Comparison of ENCODE assay signal across 25 mouse cellular contexts in the genomic region with DNA sequence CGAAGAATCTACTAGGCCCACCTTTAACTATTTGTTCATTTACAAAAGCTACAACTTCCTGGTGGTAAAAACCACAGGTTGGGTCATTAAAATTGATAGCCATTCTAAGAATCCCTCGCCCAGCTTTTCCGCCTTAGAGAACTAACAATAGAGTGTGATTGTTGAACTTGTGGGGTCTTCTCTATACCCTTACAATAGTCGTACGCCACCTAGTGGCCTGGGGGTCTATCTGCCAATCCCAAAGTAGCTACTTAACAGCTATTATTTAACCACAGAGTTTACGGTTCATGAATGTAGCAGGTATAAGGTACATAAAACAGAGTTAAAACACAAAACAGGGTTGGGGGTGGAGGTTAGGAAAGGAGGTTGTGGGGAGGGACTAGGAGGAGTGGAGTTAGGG.
DNase-seq lines count a peak whose midpoint lies in the region; ATAC-seq and TF ChIP-seq lines count a peak whose summit lies in the region.
"Had no signal": no experiment of that assay in that cellular context is flagged by ENCODE, and none has a peak within 500 bp of the region (broad histone marks: within the 10 kb centered on the region; RNA-seq: fewer than 3 reads in every experiment).

No protein-coding gene starts in this region.

- no peak overlapping the region for H3K27ac ChIP-seq in MEL (ENCODE audit: control insufficient read depth, low read depth, low read length)
- no peak overlapping the region for H3K27ac ChIP-seq in heart, embryonic 12.5 days (ENCODE audit: poor library complexity, severe bottlenecking)
- H3K27ac ChIP-seq in kidney, embryonic 14.5 days (ENCODE audit: low read depth, low read length) = no peak overlapping the region
- H3K27ac ChIP-seq: embryonic facial prominence, embryonic 12.5 days; embryonic facial prominence, embryonic 15.5 days; heart, embryonic 13.5 days; hindbrain, embryonic 12.5 days; intestine, embryonic 15.5 days had no signal

- 87% methylated on average over 6 of the region's 6 CpGs for WGBS in heart, embryonic 12.5 days
- 92% methylated on average over 6 of the region's 6 CpGs for WGBS in kidney, embryonic 14.5 days

- no peak for TF ChIP-seq POLR2A in MEL (IDR thresholded peaks at IDR 0.05; ENCODE audit: control insufficient read depth in 1 of 2, insufficient read depth in 1 of 2, low read depth in 1 of 2, low read length in 2 of 2, poor library complexity in 1 of 2)

- no peaks in the 10 kb centered on the region for H3K9me3 ChIP-seq in MEL (replicated peaks; ENCODE audit: insufficient read depth, low read length)
- H3K9me3 ChIP-seq in heart, embryonic 12.5 days (replicated peaks) = no peaks in the 10 kb centered on the region
- H3K9me3 ChIP-seq in kidney, embryonic 14.5 days (ENCODE audit: control insufficient read depth, low read length) = no peaks in the 10 kb centered on the region
- H3K9me3 ChIP-seq: embryonic facial prominence, embryonic 12.5 days; embryonic facial prominence, embryonic 15.5 days; heart, embryonic 13.5 days; hindbrain, embryonic 12.5 days; intestine, embryonic 15.5 days had no signal

- H3K4me2 ChIP-seq in heart, embryonic 12.5 days = no peak overlapping the region
- H3K4me2 ChIP-seq in kidney, embryonic 14.5 days (replicated peaks; ENCODE audit: low read depth, low read length) = no peak overlapping the region
- H3K4me2 ChIP-seq: embryonic facial prominence, embryonic 12.5 days; embryonic facial prominence, embryonic 15.5 days; heart, embryonic 13.5 days; hindbrain, embryonic 12.5 days; intestine, embryonic 15.5 days had no signal

- H3K36me3 ChIP-seq in MEL (ENCODE audit: control insufficient read depth in 1 of 2, insufficient read depth in 2 of 2, low read length in 2 of 2) = no peaks in the 10 kb centered on the region
- H3K36me3 ChIP-seq in heart, embryonic 12.5 days = no peaks in the 10 kb centered on the region
- H3K36me3 ChIP-seq in kidney, embryonic 14.5 days (ENCODE audit: control insufficient read depth, insufficient read depth, low read length) = no peaks in the 10 kb centered on the region
- H3K36me3 ChIP-seq: embryonic facial prominence, embryonic 12.5 days; embryonic facial prominence, embryonic 15.5 days; heart, embryonic 13.5 days; hindbrain, embryonic 12.5 days; intestine, embryonic 15.5 days had no signal

- TF ChIP-seq RAD21 in MEL (IDR thresholded peaks at IDR 0.05; ENCODE audit: low read depth, low read length) = no peak

- no peaks in the 10 kb centered on the region for H3K27me3 ChIP-seq in MEL (ENCODE audit: control insufficient read depth in 1 of 2, insufficient read depth in 2 of 2, low read length in 2 of 2)
- no peaks in the 10 kb centered on the region for H3K27me3 ChIP-seq in heart, embryonic 12.5 days (replicated peaks)
- no peaks in the 10 kb centered on the region for H3K27me3 ChIP-seq in kidney, embryonic 14.5 days (ENCODE audit: control insufficient read depth, insufficient read depth, low read length)
- H3K27me3 ChIP-seq: CH12.LX; embryonic facial prominence, embryonic 12.5 days; embryonic facial prominence, embryonic 15.5 days; heart, embryonic 13.5 days; hindbrain, embryonic 12.5 days; intestine, embryonic 15.5 days had no signal

- H3K79me2 ChIP-seq in MEL (ENCODE audit: control insufficient read depth, insufficient read depth, low read length, poor library complexity) = no peaks in the 10 kb centered on the region

- DNase-seq in A20 (ENCODE audit: low read depth, low spot score) (peak; percentile 1), MEL (ENCODE audit: low read depth, low spot score) (peak; percentile 14), ZHBTc4 (ENCODE audit: low read depth, low spot score) (peak; percentile 28), liver (no peak)
- DNase-seq in testis, postnatal 14 days (ENCODE audit: low spot score) = peak; percentile 54
- DNase-seq: adrenal gland, postnatal 10 days; B cell, adult 2 months; cerebellum, adult 11 months; cerebellum, adult 2 months; cerebellum, adult 9-11 months; cerebellum, postnatal 25 days; forebrain, postnatal 0 days; gastrocnemius, postnatal 25 days; heart, adult 18-20 months; heart, postnatal 14 days had no signal

- no peak overlapping the region for H3K9ac ChIP-seq in MEL (ENCODE audit: control insufficient read depth, low read depth, low read length, poor library complexity, severe bottlenecking)
- H3K9ac ChIP-seq in heart, embryonic 12.5 days = no peak overlapping the region
- no peak overlapping the region for H3K9ac ChIP-seq in kidney, embryonic 14.5 days (ENCODE audit: low read depth, low read length)
- H3K9ac ChIP-seq: embryonic facial prominence, embryonic 12.5 days; embryonic facial prominence, embryonic 15.5 days; forebrain, postnatal 0 days; heart, embryonic 13.5 days; hindbrain, embryonic 12.5 days; intestine, embryonic 15.5 days had no signal

- ATAC-seq in heart, embryonic 12.5 days (ENCODE audit: insufficient number of reproducible peaks, low FRiP score) = no peak
- no peak for ATAC-seq in kidney, embryonic 14.5 days (ENCODE audit: low FRiP score, low TSS enrichment)
- ATAC-seq: forebrain, embryonic 14.5 days; forebrain, postnatal 0 days; hindbrain, embryonic 16.5 days; intestine, embryonic 15.5 days had no signal

- no peak for TF ChIP-seq EP300 in MEL (IDR thresholded peaks at IDR 0.05; ENCODE audit: low read depth in 1 of 2, low read length in 2 of 2)

- TF ChIP-seq CTCF in MEL (IDR thresholded peaks at IDR 0.05 in 2 of 3, conservative IDR thresholded peaks at IDR 0.05 in 1 of 3; ENCODE audit: control insufficient read depth in 1 of 3, insufficient read depth in 1 of 3, low read depth in 2 of 3, low read length in 3 of 3, poor library complexity in 1 of 3, severe bottlenecking in 1 of 3) = peak in 1 of 3 experiments; percentile 29; a peak in 2 of 6 replicates

- H3K4me1 ChIP-seq in MEL (ENCODE audit: control insufficient read depth in 1 of 2, insufficient read depth in 2 of 2, low read length in 2 of 2) = no peaks in the 10 kb centered on the region
- no peaks in the 10 kb centered on the region for H3K4me1 ChIP-seq in heart, embryonic 12.5 days (replicated peaks)
- H3K4me1 ChIP-seq in kidney, embryonic 14.5 days (ENCODE audit: control insufficient read depth, insufficient read depth, low read length) = no peaks in the 10 kb centered on the region
- H3K4me1 ChIP-seq: embryonic facial prominence, embryonic 12.5 days; embryonic facial prominence, embryonic 15.5 days; heart, embryonic 13.5 days; hindbrain, embryonic 12.5 days; intestine, embryonic 15.5 days had no signal

- H3K4me3 ChIP-seq in MEL (ENCODE audit: control insufficient read depth in 1 of 2, insufficient read depth in 1 of 2, low read depth in 2 of 2, low read length in 2 of 2) = no peak overlapping the region
- no peak overlapping the region for H3K4me3 ChIP-seq in heart, embryonic 12.5 days
- no peak overlapping the region for H3K4me3 ChIP-seq in kidney, embryonic 14.5 days (ENCODE audit: low read length)
- H3K4me3 ChIP-seq: embryonic facial prominence, embryonic 12.5 days; embryonic facial prominence, embryonic 15.5 days; heart, embryonic 13.5 days; hindbrain, embryonic 12.5 days; intestine, embryonic 15.5 days had no signal

TF ChIP-seq in MEL, 35 proteins besides CTCF, POLR2A, EP300 and RAD21:
- TF ChIP-seq MAFK (IDR thresholded peaks at IDR 0.05; ENCODE audit: borderline replicate concordance, low read depth, low read length) = no peak
- no peak for TF ChIP-seq MYB (IDR thresholded peaks at IDR 0.05; ENCODE audit: low read depth, low read length)
- TF ChIP-seq E2F4 (IDR thresholded peaks at IDR 0.05; ENCODE audit: borderline replicate concordance, low read depth, low read length) = no peak
- TF ChIP-seq USF2 (IDR thresholded peaks at IDR 0.05; ENCODE audit: borderline replicate concordance in 1 of 2, insufficient read depth in 1 of 2, low read depth in 1 of 2, low read length in 2 of 2) = no peak
- no peak for TF ChIP-seq ZNF384 (IDR thresholded peaks at IDR 0.05; ENCODE audit: low read depth, low read length)
- no peak for TF ChIP-seq RCOR1 (IDR thresholded peaks at IDR 0.05; ENCODE audit: low read depth, low read length)
- TF ChIP-seq JUND (IDR thresholded peaks at IDR 0.05; ENCODE audit: low read depth, low read length) = no peak
- no peak for TF ChIP-seq BHLHE40 (IDR thresholded peaks at IDR 0.05; ENCODE audit: borderline replicate concordance, low read depth, low read length)
- no peak for TF ChIP-seq ZKSCAN1 (IDR thresholded peaks at IDR 0.05; ENCODE audit: low read depth, low read length)
